Mouse (Mus musculus) lung, embryonic 15.5 days (tissue): ENCODE measurements around the gene Acaca. TPM values are rescaled to one million over a fixed set of nuclear protein-coding genes. Genes with fewer than 3 reads are reported as not detected.
"Not testable (repeated sequence)": the region's sequence is repeated elsewhere in the genome, so short reads cannot be mapped to it uniquely, and the experiment has no call there.

Experiments
- ATAC-seq: fragments of 200-750 bp; cut with Nextera tagmentation; 2 replicates; pipeline ENCODE4 v1.8.0; 2017; ENCODE audit warnings: moderate number of reproducible peaks, borderline replicate concordance; ENCODE audit not compliant: low FRiP score, low TSS enrichment; ENCODE audit errors: extremely low read depth
- H3K27ac ChIP-seq: fragments of 300-500 bp; sonication (generic); 2 replicates; pipeline ENCODE4 v1.5.1; 2015; ENCODE audit warnings: moderate library complexity, mild to moderate bottlenecking, inconsistent platforms
- H3K27me3 ChIP-seq: fragments of 300-500 bp; sonication (generic); 2 replicates; pipeline ENCODE4 v1.6.1; 2015; ENCODE audit warnings: inconsistent platforms
- H3K36me3 ChIP-seq: fragments of 300-500 bp; sonication (generic); 2 replicates; pipeline ENCODE4 v1.6.1; 2015; ENCODE audit warnings: inconsistent platforms
- H3K4me1 ChIP-seq: fragments of 300-500 bp; sonication (generic); 2 replicates; pipeline ENCODE4 v1.6.1; 2015; ENCODE audit warnings: inconsistent platforms
- H3K4me2 ChIP-seq: fragments of 300-500 bp; sonication (generic); 2 replicates; pipeline ENCODE4 v1.6.1; 2015; ENCODE audit warnings: inconsistent platforms, mild to moderate bottlenecking, moderate library complexity
- H3K4me3 ChIP-seq: fragments of 300-500 bp; sonication (generic); 2 replicates; pipeline ENCODE4 v1.5.1; 2015; ENCODE audit warnings: mild to moderate bottlenecking, inconsistent platforms
- H3K9ac ChIP-seq: fragments of 300-500 bp; sonication (generic); 2 replicates; pipeline ENCODE4 v1.6.1; 2015; ENCODE audit warnings: inconsistent platforms
- H3K9me3 ChIP-seq: fragments of 300-500 bp; sonication (generic); 2 replicates; pipeline ENCODE4 v1.6.1; 2016; ENCODE audit warnings: inconsistent platforms
- WGBS: fragments of 180-500 bp; shearing (Covaris S2); methylation state at CpG from one replicate; pipeline ENCODE4 v1.1.7; 2015; 5-methylcytosine and 5-hydroxymethylcytosine counted together
- polyA plus RNA-seq: library from polyadenylated mRNA; unstranded; fragments of >200 nt; fragmentation: Nextera tagmentation; extraction: Ambion mirVana; gene quantifications from 2 replicates; pipeline ENCODE4 v1.2.1, GENCODE M21; 2015

Gene Acaca
- polyA plus RNA-seq, 1 experiment from 2014 or later, result 14.6 TPM

GRCm38 (mm10) chr11:84296337-84296736 is 166.9 kb downstream of the Acaca start:
- no peak overlapping the region for H3K4me2 ChIP-seq
- ATAC-seq, result no peak
- WGBS, result 81% methylated on average over 2 of the region's 2 CpGs
- no peaks in the 10 kb centered on the region for H3K27me3 ChIP-seq
- no peaks in the 10 kb centered on the region for H3K4me1 ChIP-seq
- H3K9me3 ChIP-seq, result no peaks in the 10 kb centered on the region
- no peaks in the 10 kb centered on the region; the same call in 1 of the 2 replicates for H3K36me3 ChIP-seq
- H3K9ac ChIP-seq, result no peak overlapping the region
- H3K27ac ChIP-seq, result no peak overlapping the region
- H3K4me3 ChIP-seq, result no peak overlapping the region

GRCm38 (mm10) chr11:84305474-84305873 is 176.0 kb downstream of the Acaca start:
- Histone ChIP-seq H3K4me2 (no peak overlapping the region), H3K4me3 (no peak overlapping the region), H3K27me3 (no peaks in the 10 kb centered on the region), H3K27ac (no peak overlapping the region), H3K9me3 (no peaks in the 10 kb centered on the region), H3K36me3 (no peaks in the 10 kb centered on the region), H3K4me1 (no peaks in the 10 kb centered on the region), H3K9ac (no peak overlapping the region)
- 63% methylated on average over 1 of the region's 1 CpGs for WGBS
- ATAC-seq, result peak; percentile 69; the same call in 1 of the 2 replicates

- H3K9ac ChIP-seq, result no peak overlapping the region
- no peak overlapping the region for H3K4me2 ChIP-seq
- no peak for ATAC-seq
- H3K27me3 ChIP-seq, result no peaks in the 10 kb centered on the region
- 92% methylated on average over 6 of the region's 6 CpGs for WGBS
- no peak overlapping the region for H3K4me3 ChIP-seq
- H3K9me3 ChIP-seq, result no peaks in the 10 kb centered on the region
- no peaks in the 10 kb centered on the region for H3K36me3 ChIP-seq
- no peaks in the 10 kb centered on the region for H3K4me1 ChIP-seq
- no peak overlapping the region for H3K27ac ChIP-seq
Measured at GRCm38 (mm10) chr11:84306158-84306742, 176.8 kb downstream of the Acaca start.

- 64% methylated on average over 7 of the region's 7 CpGs for WGBS
- no peak for ATAC-seq
- H3K27me3 ChIP-seq, result no peaks in the 10 kb centered on the region
- H3K4me2 ChIP-seq, result no peak overlapping the region
- no peak overlapping the region for H3K9ac ChIP-seq
- no peak overlapping the region for H3K27ac ChIP-seq
- H3K4me3 ChIP-seq, result no peak overlapping the region
- H3K4me1 ChIP-seq, result no peaks in the 10 kb centered on the region
- peaks cover 16% of the 10 kb centered on the region for H3K36me3 ChIP-seq
- no peaks in the 10 kb centered on the region for H3K9me3 ChIP-seq
Measured at GRCm38 (mm10) chr11:84324032-84324752, 194.7 kb downstream of the Acaca start.

GRCm38 (mm10) chr11:84327086-84327485 is 197.6 kb downstream of the Acaca start:
- ATAC-seq, result no peak

GRCm38 (mm10) chr11:84332384-84332783 is 202.9 kb downstream of the Acaca start:
- Histone ChIP-seq H3K4me3 (no peak overlapping the region), H3K27ac (no peak overlapping the region), H3K27me3 (no peaks in the 10 kb centered on the region), H3K9me3 (no peaks in the 10 kb centered on the region), H3K4me1 (no peaks in the 10 kb centered on the region), H3K9ac (no peak overlapping the region), H3K4me2 (no peak overlapping the region), H3K36me3 (no peaks in the 10 kb centered on the region)
- no peak for ATAC-seq

More at GRCm38 (mm10) chr11:84327086-84327485, 197.6 kb downstream of the Acaca start:
- Histone ChIP-seq H3K9ac (no peak overlapping the region), H3K36me3 (peaks cover 8% of the 10 kb centered on the region), H3K4me1 (no peaks in the 10 kb centered on the region), H3K9me3 (no peaks in the 10 kb centered on the region), H3K27me3 (no peaks in the 10 kb centered on the region), H3K4me2 (no peak overlapping the region), H3K4me3 (no peak overlapping the region), H3K27ac (no peak overlapping the region)
- WGBS, result 80% methylated on average over 4 of the region's 4 CpGs

- 58% methylated on average over 3 of the region's 3 CpGs for WGBS
Measured at GRCm38 (mm10) chr11:84332860-84333259, 203.4 kb downstream of the Acaca start.

GRCm38 (mm10) chr11:84338273-84338672 is 208.8 kb downstream of the Acaca start:
- not testable (repeated sequence) for H3K27ac ChIP-seq, H3K27me3 ChIP-seq, H3K9ac ChIP-seq, ATAC-seq, H3K9me3 ChIP-seq, H3K4me2 ChIP-seq, H3K4me3 ChIP-seq, H3K4me1 ChIP-seq, H3K36me3 ChIP-seq
- WGBS, result 98% methylated on average over 8 of the region's 8 CpGs

More at GRCm38 (mm10) chr11:84332860-84333259, 203.4 kb downstream of the Acaca start:
- Histone ChIP-seq H3K36me3 (no peaks in the 10 kb centered on the region), H3K4me2 (no peak overlapping the region), H3K4me3 (no peak overlapping the region), H3K9ac (no peak overlapping the region), H3K27ac (no peak overlapping the region), H3K4me1 (no peaks in the 10 kb centered on the region), H3K27me3 (no peaks in the 10 kb centered on the region), H3K9me3 (no peaks in the 10 kb centered on the region)
- no peak for ATAC-seq

GRCm38 (mm10) chr11:84340630-84341029 is 211.2 kb downstream of the Acaca start:
- 68% methylated on average over 2 of the region's 2 CpGs for whole genome bisulfite sequencing
- H3K4me2 ChIP-seq, result no peak overlapping the region
- H3K9ac ChIP-seq, result no peak overlapping the region
- no peaks in the 10 kb centered on the region for H3K27me3 ChIP-seq
- no peak for ATAC-seq
- H3K4me1 ChIP-seq, result no peaks in the 10 kb centered on the region
- no peak overlapping the region for H3K4me3 ChIP-seq
- no peak overlapping the region for H3K27ac ChIP-seq
- no peaks in the 10 kb centered on the region for H3K9me3 ChIP-seq
- no peaks in the 10 kb centered on the region for H3K36me3 ChIP-seq

GRCm38 (mm10) chr11:84344522-84345236 is 215.2 kb downstream of the Acaca start:
- no peaks in the 10 kb centered on the region for H3K36me3 ChIP-seq
- ATAC-seq, result no peak
- H3K4me1 ChIP-seq, result no peaks in the 10 kb centered on the region
- no peak overlapping the region for H3K27ac ChIP-seq
- 73% methylated on average over 6 of the region's 6 CpGs for WGBS
- H3K9me3 ChIP-seq, result no peaks in the 10 kb centered on the region
- no peak overlapping the region for H3K4me2 ChIP-seq
- H3K9ac ChIP-seq, result no peak overlapping the region
- no peaks in the 10 kb centered on the region for H3K27me3 ChIP-seq
- no peak overlapping the region for H3K4me3 ChIP-seq

- Histone ChIP-seq H3K27ac (no peak overlapping the region), H3K4me1 (no peaks in the 10 kb centered on the region), H3K9ac (no peak overlapping the region), H3K4me2 (no peak overlapping the region), H3K4me3 (no peak overlapping the region), H3K9me3 (no peaks in the 10 kb centered on the region), H3K36me3 (no peaks in the 10 kb centered on the region), H3K27me3 (no peaks in the 10 kb centered on the region)
- no peak for ATAC-seq
- WGBS, result 75% methylated on average over 2 of the region's 2 CpGs
Measured at GRCm38 (mm10) chr11:84347766-84348165, 218.3 kb downstream of the Acaca start.
